Mouse (Mus musculus) limb, embryonic 15.5 days (tissue): ENCODE measurements around the gene Traf2. TPM values are rescaled to one million over a fixed set of nuclear protein-coding genes. Genes with fewer than 3 reads are reported as not detected.

ENCODE experiments used
- ATAC-seq: fragments of 200-750 bp; cut with Nextera tagmentation; 2 replicates; pipeline ENCODE4 v1.8.0; 2017; ENCODE audit warnings: low read depth, moderate TSS enrichment; ENCODE audit not compliant: insufficient number of reproducible peaks, low FRiP score, low TSS enrichment
- H3K27ac ChIP-seq: fragments of 300-500 bp; sonication (generic); 2 replicates; pipeline ENCODE4 v1.5.1; 2015; ENCODE audit warnings: moderate library complexity, mild to moderate bottlenecking, inconsistent platforms
- H3K27me3 ChIP-seq: fragments of 300-500 bp; sonication (generic); 2 replicates; pipeline ENCODE4 v1.6.1; 2015; ENCODE audit warnings: inconsistent platforms
- H3K36me3 ChIP-seq: fragments of 300-500 bp; sonication (generic); 2 replicates; pipeline ENCODE4 v1.6.1; 2015; ENCODE audit warnings: inconsistent platforms
- H3K4me1 ChIP-seq: fragments of 300-500 bp; sonication (generic); 2 replicates; pipeline ENCODE4 v1.6.1; 2015; ENCODE audit warnings: inconsistent platforms
- H3K4me2 ChIP-seq: fragments of 300-500 bp; sonication (generic); 2 replicates; pipeline ENCODE4 v1.6.1; 2015; ENCODE audit warnings: mild to moderate bottlenecking, inconsistent platforms
- H3K4me3 ChIP-seq: fragments of 300-500 bp; sonication (generic); 2 replicates; pipeline ENCODE4 v1.5.1; 2015; ENCODE audit warnings: mild to moderate bottlenecking, inconsistent platforms
- H3K9ac ChIP-seq: fragments of 300-500 bp; sonication (generic); 2 replicates; pipeline ENCODE4 v1.6.1; 2015; ENCODE audit warnings: inconsistent platforms
- H3K9me3 ChIP-seq: fragments of 300-500 bp; sonication (generic); 2 replicates; pipeline ENCODE4 v1.6.1; 2016; ENCODE audit warnings: inconsistent platforms
- WGBS: fragments of 180-500 bp; shearing (Covaris S2); methylation state at CpG from one replicate; pipeline ENCODE4 v1.1.7; 2015; 5-methylcytosine and 5-hydroxymethylcytosine counted together
- polyA plus RNA-seq: library from polyadenylated mRNA; unstranded; fragments of >200 nt; fragmentation: Nextera tagmentation; extraction: Ambion mirVana; gene quantifications from 2 replicates; pipeline ENCODE4 v1.2.1, GENCODE M21; 2015

Traf2 gene
- polyA plus RNA-seq, 1 experiment from 2014 or later = 34.4 TPM

GRCm38 (mm10) chr2:25581294-25581864, 34.6 kb upstream of the Traf2 start, which contains the start of gene Ajm1:
Gene Ajm1 (minus strand): TSS chr2:25581757.
- Histone ChIP-seq H3K9ac (0 out of 2 replicates have a peak within 1 kb of the TSS, but pooled peaks have one; percentile 10), H3K27me3 (peaks cover 49% of the 10 kb centered on the region), H3K4me2 (peak within 1 kb of the TSS; percentile 56), H3K4me1 (peaks cover 70% of the 10 kb centered on the region), H3K4me3 (peak within 1 kb of the TSS; percentile 34), H3K9me3 (no peaks in the 10 kb centered on the region), H3K27ac (0 out of 2 replicates have a peak within 1 kb of the TSS, but pooled peaks have one; percentile 11), H3K36me3 (peaks cover 35% of the 10 kb centered on the region)
- peak; percentile 57; the same call in 1 of the 2 replicates for ATAC-seq
- 6% methylated on average over 19 of the region's 19 CpGs for WGBS

GRCm38 (mm10) chr2:25580621-25581101, 33.9 kb upstream of the Traf2 start:
- no peak for ATAC-seq
- peak overlapping the region; percentile 34; the same call in 1 of the 2 replicates for H3K4me3 ChIP-seq
- peaks cover 29% of the 10 kb centered on the region for H3K36me3 ChIP-seq
- H3K27me3 ChIP-seq = peaks cover 52% of the 10 kb centered on the region
- H3K9me3 ChIP-seq = no peaks in the 10 kb centered on the region
- H3K4me1 ChIP-seq = peaks cover 77% of the 10 kb centered on the region
- no peak overlapping the region for H3K9ac ChIP-seq
- 39% methylated on average over 6 of the region's 6 CpGs for WGBS
- H3K4me2 ChIP-seq = peak overlapping the region; percentile 56; the same call in 1 of the 2 replicates
- H3K27ac ChIP-seq = no peak overlapping the region

- Histone ChIP-seq H3K27me3 (peaks cover 52% of the 10 kb centered on the region), H3K4me2 (peak overlapping the region; percentile 48), H3K27ac (no peak overlapping the region), H3K4me1 (peaks cover 81% of the 10 kb centered on the region), H3K36me3 (peaks cover 21% of the 10 kb centered on the region), H3K9ac (no peak overlapping the region), H3K4me3 (peak overlapping the region; percentile 28), H3K9me3 (no peaks in the 10 kb centered on the region)
- WGBS = 7% methylated on average over 27 of the region's 27 CpGs
- no peak for ATAC-seq
Observed at GRCm38 (mm10) chr2:25579737-25580460, 33.2 kb upstream of the Traf2 start.

GRCm38 (mm10) chr2:25578796-25579736, 32.3 kb upstream of the Traf2 start:
- peaks cover 83% of the 10 kb centered on the region for H3K4me1 ChIP-seq
- H3K27me3 ChIP-seq = peaks cover 52% of the 10 kb centered on the region
- peaks cover 13% of the 10 kb centered on the region for H3K36me3 ChIP-seq
- no peak for ATAC-seq
- WGBS = 5% methylated on average over 77 of the region's 77 CpGs
- H3K9me3 ChIP-seq = no peaks in the 10 kb centered on the region
- H3K27ac ChIP-seq = no peak overlapping the region
- peak overlapping the region; percentile 48 for H3K4me2 ChIP-seq
- peak overlapping the region; percentile 28 for H3K4me3 ChIP-seq
- H3K9ac ChIP-seq = no peak overlapping the region

- H3K27ac ChIP-seq = no peak overlapping the region
- H3K4me1 ChIP-seq = peaks cover 87% of the 10 kb centered on the region
- H3K9me3 ChIP-seq = no peaks in the 10 kb centered on the region
- no peak overlapping the region for H3K9ac ChIP-seq
- peak overlapping the region; percentile 28 for H3K4me3 ChIP-seq
- peaks cover 52% of the 10 kb centered on the region for H3K27me3 ChIP-seq
- peaks cover 5% of the 10 kb centered on the region for H3K36me3 ChIP-seq
- ATAC-seq = no peak
- H3K4me2 ChIP-seq = peak overlapping the region; percentile 48
- 6% methylated on average over 75 of the region's 75 CpGs for WGBS
Observed at GRCm38 (mm10) chr2:25577951-25578795, 31.4 kb upstream of the Traf2 start.

GRCm38 (mm10) chr2:25576965-25577891, 30.5 kb upstream of the Traf2 start:
- WGBS = 15% methylated on average over 92 of the region's 92 CpGs
- H3K27ac ChIP-seq = no peak overlapping the region
- ATAC-seq = no peak

GRCm38 (mm10) chr2:25576028-25576850, 29.5 kb upstream of the Traf2 start:
- ATAC-seq = no peak
- peaks cover 73% of the 10 kb centered on the region for H3K4me1 ChIP-seq
- WGBS = 72% methylated on average over 16 of the region's 16 CpGs
- H3K9me3 ChIP-seq = no peaks in the 10 kb centered on the region
- no peak overlapping the region for H3K9ac ChIP-seq
- H3K4me2 ChIP-seq = peak overlapping the region; percentile 91; the same call in 1 of the 2 replicates
- peaks cover 52% of the 10 kb centered on the region for H3K27me3 ChIP-seq
- H3K36me3 ChIP-seq = peaks cover 12% of the 10 kb centered on the region
- H3K4me3 ChIP-seq = peak overlapping the region; percentile 60
- H3K27ac ChIP-seq = no peak overlapping the region

More at GRCm38 (mm10) chr2:25576965-25577891, 30.5 kb upstream of the Traf2 start:
- H3K4me2 ChIP-seq = peak overlapping the region; percentile 48
- no peak overlapping the region for H3K9ac ChIP-seq
- H3K4me3 ChIP-seq = peak overlapping the region; percentile 28
- H3K4me1 ChIP-seq = peaks cover 82% of the 10 kb centered on the region
- H3K27me3 ChIP-seq = peaks cover 52% of the 10 kb centered on the region
- 0 out of 2 replicates have a peak, but pooled peaks cover 5% of the 10 kb centered on the region for H3K36me3 ChIP-seq
- H3K9me3 ChIP-seq = no peaks in the 10 kb centered on the region

GRCm38 (mm10) chr2:25575432-25576027, 28.8 kb upstream of the Traf2 start:
- 11% methylated on average over 21 of the region's 21 CpGs for WGBS
- H3K9ac ChIP-seq = peak overlapping the region; percentile 51
- H3K4me1 ChIP-seq = peaks cover 66% of the 10 kb centered on the region
- H3K9me3 ChIP-seq = no peaks in the 10 kb centered on the region
- peak overlapping the region; percentile 95 for H3K27ac ChIP-seq
- peak overlapping the region; percentile 91 for H3K4me2 ChIP-seq
- H3K27me3 ChIP-seq = peaks cover 45% of the 10 kb centered on the region
- ATAC-seq = no peak
- H3K4me3 ChIP-seq = peak overlapping the region; percentile 60
- peaks cover 17% of the 10 kb centered on the region for H3K36me3 ChIP-seq
